Mouse (Mus musculus) hindbrain, embryonic 11.5 days (tissue): ENCODE measurements at regions not wholly inside any gene's neighbourhood (a gene's known extent, or its start where the extent isn't known, plus 50 kb on each side); places are given as distances from the start of the nearest gene placed in this dataset.
"Not testable (repeated sequence)": the region's sequence is repeated elsewhere in the genome, so short reads cannot be mapped to it uniquely, and the experiment has no call there.

Source experiments
- ATAC-seq: fragments of 200-750 bp; cut with Nextera tagmentation; 2 replicates; pipeline ENCODE4 v1.8.0; 2017; ENCODE audit warnings: mild to moderate bottlenecking, moderate TSS enrichment, moderate library complexity; ENCODE audit not compliant: low FRiP score
- DNase-seq: peaks from one replicate; pipeline ENCODE4 v3.0.0-alpha.2; 2015; ENCODE audit warnings: low spot score
- H3K27ac ChIP-seq: fragments of 300-500 bp; sonication (generic); 2 replicates; pipeline ENCODE4 v1.5.1; 2014; ENCODE audit warnings: mild to moderate bottlenecking, low read depth, low read length
- H3K27me3 ChIP-seq: fragments of 300-500 bp; sonication (generic); 2 replicates; pipeline ENCODE4 v1.6.1; 2014; ENCODE audit warnings: mild to moderate bottlenecking, low read length, moderate library complexity, mixed read lengths; ENCODE audit not compliant: control insufficient read depth, insufficient read depth
- H3K36me3 ChIP-seq: fragments of 300-500 bp; sonication (generic); 2 replicates; pipeline ENCODE4 v1.6.1; 2014; ENCODE audit warnings: mild to moderate bottlenecking, low read length, moderate library complexity, mixed read lengths; ENCODE audit not compliant: control insufficient read depth, insufficient read depth
- H3K4me1 ChIP-seq: fragments of 300-500 bp; sonication (generic); replicated peaks from 2 replicates; pipeline ENCODE4 v1.6.1; 2014; ENCODE audit warnings: low read length, mixed read lengths; ENCODE audit not compliant: control insufficient read depth, insufficient read depth
- H3K4me2 ChIP-seq: fragments of 300-500 bp; sonication (generic); replicated peaks from 2 replicates; pipeline ENCODE4 v1.6.1; 2014; ENCODE audit warnings: mild to moderate bottlenecking, low read depth, low read length
- H3K4me3 ChIP-seq: fragments of 300-500 bp; sonication (generic); 2 replicates; pipeline ENCODE4 v1.5.1; 2014; ENCODE audit warnings: low read depth, low read length
- H3K9ac ChIP-seq: fragments of 300-500 bp; sonication (generic); 2 replicates; pipeline ENCODE4 v1.6.1; 2014; ENCODE audit warnings: low read depth, low read length
- H3K9me3 ChIP-seq: fragments of 300-500 bp; sonication (generic); 2 replicates; pipeline ENCODE4 v1.6.1; 2016; ENCODE audit warnings: low read length; ENCODE audit not compliant: control insufficient read depth
- WGBS: fragments of 180-500 bp; shearing (Covaris S2); extraction: QIAGEN DNeasy Blood & Tissue Kit; methylation state at CpG from one replicate; pipeline ENCODE4 v1.1.7; 2014; 5-methylcytosine and 5-hydroxymethylcytosine counted together

DNA sequence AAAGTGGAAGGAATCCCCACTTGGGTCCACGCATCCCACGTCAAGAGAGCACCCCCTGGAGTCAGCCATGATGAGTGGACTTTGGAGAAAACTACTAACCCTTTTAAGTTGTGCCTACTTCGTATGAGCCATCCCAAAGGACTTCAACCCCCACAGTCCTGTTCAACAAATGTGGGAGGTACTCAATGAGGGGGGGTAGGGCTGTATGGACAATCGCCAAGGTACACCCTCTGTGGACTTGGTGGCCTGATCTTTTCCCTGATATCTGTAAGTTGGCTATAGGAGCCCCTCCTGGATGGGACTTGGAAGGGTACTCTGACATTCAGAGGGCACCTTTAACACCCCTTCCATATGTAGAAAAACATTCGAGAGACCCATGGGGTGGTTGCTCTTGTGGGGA lies 256.5 kb upstream of the Olfr161 start:
- not testable (repeated sequence) for H3K9me3 ChIP-seq, ATAC-seq, H3K9ac ChIP-seq, H3K4me3 ChIP-seq, DNase-seq, H3K36me3 ChIP-seq, H3K4me1 ChIP-seq, H3K27me3 ChIP-seq, H3K27ac ChIP-seq, H3K4me2 ChIP-seq
- 93% methylated on average over 3 of the region's 5 CpGs for WGBS

DNA sequence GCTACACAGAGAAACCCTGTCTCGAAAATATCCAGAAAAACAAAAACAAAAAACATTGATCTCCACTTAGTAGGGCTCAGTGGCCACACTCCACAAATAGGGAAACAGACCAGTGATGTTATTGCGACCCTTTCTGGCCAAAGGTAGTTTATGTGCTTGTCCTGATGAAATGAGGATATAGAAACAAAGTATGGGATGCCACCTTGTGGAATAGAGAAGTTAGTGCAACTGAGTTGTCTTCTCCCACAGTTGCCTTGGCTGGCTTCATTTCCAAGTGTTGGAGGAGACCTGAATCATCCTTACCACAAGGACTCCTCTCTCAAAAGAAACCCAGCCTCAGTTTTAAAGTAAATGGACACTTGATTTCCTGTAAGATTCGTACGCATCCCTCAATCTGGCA lies 247.5 kb upstream of the Olfr161 start:
- not testable (repeated sequence) for H3K9ac ChIP-seq, H3K4me1 ChIP-seq, H3K4me3 ChIP-seq, H3K27ac ChIP-seq, H3K4me2 ChIP-seq, H3K27me3 ChIP-seq, H3K9me3 ChIP-seq, DNase-seq, H3K36me3 ChIP-seq, ATAC-seq
- WGBS = 43% methylated on average over 4 of the region's 4 CpGs

DNA sequence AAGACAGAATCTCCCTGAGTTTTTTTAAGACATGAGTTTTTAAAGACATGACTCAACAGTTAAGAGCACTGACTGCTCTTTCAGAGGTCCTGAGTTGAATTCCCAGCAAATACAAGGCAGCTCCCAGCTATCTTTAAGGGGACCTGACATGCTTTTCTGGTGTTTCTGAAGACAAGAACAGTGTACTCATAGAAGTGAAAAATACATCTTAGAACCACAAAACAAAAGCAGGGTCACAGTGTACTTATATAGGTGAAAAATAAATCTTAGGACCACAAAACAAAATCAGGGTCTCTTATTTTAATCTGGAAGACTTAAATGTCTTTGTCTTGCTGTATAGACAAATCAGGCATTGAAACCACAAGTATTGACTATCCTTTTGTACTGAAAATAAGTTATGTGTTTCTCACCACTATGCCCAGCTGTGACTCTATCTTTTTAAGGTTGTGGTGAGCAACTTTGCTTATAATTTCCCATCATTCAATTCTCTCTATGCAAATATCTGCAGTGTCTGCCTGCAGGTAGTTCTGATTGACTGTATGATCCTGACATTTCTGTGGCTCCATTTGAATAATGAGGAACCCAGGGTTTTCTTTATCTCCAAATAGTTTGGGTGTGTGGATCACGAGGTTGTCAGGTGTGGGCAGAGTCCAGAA lies 246.0 kb upstream of the Olfr161 start:
- not testable (repeated sequence) for H3K4me1 ChIP-seq, DNase-seq, ATAC-seq, H3K27me3 ChIP-seq, H3K4me2 ChIP-seq, H3K36me3 ChIP-seq, H3K9me3 ChIP-seq, H3K4me3 ChIP-seq, H3K27ac ChIP-seq, H3K9ac ChIP-seq
- WGBS = no CpG with 5 or more reads among the region's 1 CpGs

DNA sequence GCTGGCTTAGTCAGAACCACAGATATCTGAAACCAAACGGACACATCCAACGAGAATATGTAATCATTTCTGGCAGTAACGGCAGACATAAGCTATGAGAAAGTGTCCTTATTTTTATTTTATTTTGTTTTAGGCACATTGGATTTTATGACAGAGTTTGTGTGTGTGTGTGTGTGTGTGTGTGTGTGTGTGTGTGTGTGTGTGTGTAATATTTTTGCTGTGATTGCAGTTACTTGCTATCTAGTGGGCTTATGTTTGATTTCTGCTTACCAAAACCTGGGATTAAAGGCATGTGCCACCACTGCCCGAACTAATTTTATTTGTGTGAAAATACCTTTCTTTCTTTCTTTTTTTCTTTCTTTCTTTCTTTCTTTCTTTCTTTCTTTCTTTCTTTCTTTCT lies 241.5 kb upstream of the Olfr161 start:
- not testable (repeated sequence) for H3K4me2 ChIP-seq, H3K4me3 ChIP-seq, H3K9me3 ChIP-seq, H3K4me1 ChIP-seq, H3K27ac ChIP-seq, H3K27me3 ChIP-seq, ATAC-seq, H3K9ac ChIP-seq, H3K36me3 ChIP-seq, DNase-seq
- WGBS = 92% methylated on average over 1 of the region's 4 CpGs

DNA sequence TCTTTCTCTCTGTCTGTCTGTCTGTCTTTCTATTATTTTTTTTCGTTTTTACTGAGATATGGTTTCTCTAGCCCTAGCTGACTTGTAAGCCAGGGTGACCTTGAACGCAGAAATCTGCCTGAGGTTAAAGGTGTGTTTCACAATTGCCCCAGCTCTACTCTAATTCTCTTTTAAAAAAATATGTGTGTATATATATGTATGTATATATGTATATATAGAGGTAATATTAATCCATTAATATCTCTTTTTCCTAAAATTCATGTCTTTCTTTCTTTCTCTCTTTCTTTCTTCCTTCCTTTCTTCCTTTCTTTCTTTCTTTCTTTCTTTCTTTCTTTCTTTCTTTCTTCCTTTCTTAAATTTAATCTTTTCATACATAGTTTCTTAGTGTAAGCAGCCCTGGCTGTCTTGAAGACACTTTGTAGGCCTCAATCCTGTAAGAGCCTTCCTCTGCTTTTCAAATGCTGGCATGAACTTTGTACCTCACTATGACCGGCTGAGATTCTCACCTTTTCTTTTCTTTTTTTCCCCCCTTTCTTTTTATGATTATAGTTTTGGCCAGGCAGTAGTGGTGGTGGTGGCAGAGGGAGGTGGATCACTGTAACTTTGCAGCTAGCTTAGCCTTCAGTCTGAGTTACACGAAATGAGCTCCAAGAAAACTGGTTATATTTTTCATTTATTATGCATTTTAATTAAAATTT lies 240.8 kb upstream of the Olfr161 start:
- H3K4me2 ChIP-seq, H3K4me3 ChIP-seq, H3K27me3 ChIP-seq, DNase-seq, H3K9me3 ChIP-seq, H3K27ac ChIP-seq, H3K9ac ChIP-seq, H3K36me3 ChIP-seq, H3K4me1 ChIP-seq: not testable (repeated sequence)
- ATAC-seq = peak; percentile 43
- 73% methylated on average over 2 of the region's 4 CpGs for WGBS

DNA sequence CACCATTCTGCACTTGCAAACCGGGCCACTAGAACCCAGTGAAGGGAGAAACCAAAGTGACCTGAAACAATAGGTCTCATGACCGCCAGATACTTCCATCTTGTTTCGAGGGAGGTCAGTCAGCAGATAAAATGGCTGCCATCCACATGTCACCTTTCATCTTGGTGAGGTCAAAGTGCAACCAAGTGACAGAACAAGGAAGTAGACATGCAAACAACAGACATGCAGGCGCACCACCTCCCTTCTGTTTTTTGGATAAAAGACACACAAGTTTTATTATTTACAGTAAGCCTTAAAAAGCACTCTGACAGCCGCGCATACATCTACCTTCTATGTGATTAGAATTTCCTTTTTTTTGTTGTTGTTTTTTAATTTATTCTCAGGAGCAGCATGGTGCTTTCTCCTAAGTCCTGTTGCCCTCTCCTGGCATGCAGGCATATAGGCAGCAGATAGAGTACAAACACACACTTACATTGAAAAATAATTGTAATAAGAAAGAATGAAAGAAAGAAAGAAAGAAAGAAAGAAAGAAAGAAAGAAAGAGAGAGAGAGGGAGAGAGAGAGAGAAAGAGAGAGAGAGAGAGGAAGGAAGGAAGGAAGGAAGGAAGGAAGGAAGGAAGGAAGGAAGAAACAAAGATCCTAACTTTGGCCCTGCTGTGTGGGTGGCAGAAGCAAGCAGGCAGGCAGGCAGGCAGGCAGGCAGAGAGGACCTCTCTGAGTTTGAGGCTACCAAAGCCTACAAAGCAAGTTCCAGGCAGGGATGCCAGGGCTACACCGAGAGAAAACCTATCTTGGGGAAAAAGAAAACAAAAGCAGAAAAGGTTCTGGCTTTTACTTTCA lies 240.0 kb upstream of the Olfr161 start:
- not testable (repeated sequence) for H3K27me3 ChIP-seq, H3K9ac ChIP-seq, H3K4me2 ChIP-seq, H3K9me3 ChIP-seq, H3K36me3 ChIP-seq, H3K4me1 ChIP-seq, H3K27ac ChIP-seq, H3K4me3 ChIP-seq
- peak; percentile 89 for ATAC-seq
- 75% methylated on average over 6 of the region's 7 CpGs for WGBS
- DNase-seq = peak; percentile 47

DNA sequence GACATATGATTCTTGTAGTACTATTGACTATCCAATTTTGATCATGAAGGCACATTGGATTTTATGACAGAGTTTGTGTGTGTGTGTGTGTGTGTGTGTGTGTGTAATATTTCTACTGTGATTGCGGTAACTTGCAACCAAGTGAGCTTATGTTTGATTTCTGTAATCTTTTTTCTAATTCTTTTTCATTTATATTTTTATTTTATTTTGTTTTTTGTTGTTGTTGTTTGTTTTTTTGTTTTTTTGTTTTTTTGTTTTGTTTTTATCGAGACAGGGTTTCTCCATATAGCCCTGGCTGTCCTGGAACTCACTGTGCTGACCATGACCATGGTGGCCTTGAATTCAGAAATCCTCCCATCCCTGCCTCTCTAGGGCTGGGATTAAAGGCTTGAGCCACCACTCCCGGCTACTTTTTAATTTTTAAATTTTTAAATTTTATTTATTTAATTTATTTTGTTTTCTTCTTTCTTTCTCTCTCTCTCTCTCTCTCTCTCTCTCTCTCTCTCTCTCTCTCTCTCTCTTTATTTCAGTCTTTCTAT lies 239.3 kb upstream of the Olfr161 start:
- H3K4me2 ChIP-seq, H3K4me3 ChIP-seq, H3K9me3 ChIP-seq, H3K27me3 ChIP-seq, H3K9ac ChIP-seq, DNase-seq, H3K4me1 ChIP-seq, H3K36me3 ChIP-seq, H3K27ac ChIP-seq: not testable (repeated sequence)
- peak; percentile 90 for ATAC-seq
- 86% methylated on average over 3 of the region's 3 CpGs for WGBS
